Mouse (Mus musculus) kidney, postnatal 4 days (tissue): Measurements from ENCODE around the gene Itga3.
A peak's percentile ranks its signal among the peaks of the same experiment; 100 is the strongest.

Experiments
- DNase-seq, 2 experiments: peaks; one replicate each; pipeline ENCODE4 v3.0.0; 2021; ENCODE audit warnings: mixed read lengths in 2 of 2

The Itga3 gene

DNA sequence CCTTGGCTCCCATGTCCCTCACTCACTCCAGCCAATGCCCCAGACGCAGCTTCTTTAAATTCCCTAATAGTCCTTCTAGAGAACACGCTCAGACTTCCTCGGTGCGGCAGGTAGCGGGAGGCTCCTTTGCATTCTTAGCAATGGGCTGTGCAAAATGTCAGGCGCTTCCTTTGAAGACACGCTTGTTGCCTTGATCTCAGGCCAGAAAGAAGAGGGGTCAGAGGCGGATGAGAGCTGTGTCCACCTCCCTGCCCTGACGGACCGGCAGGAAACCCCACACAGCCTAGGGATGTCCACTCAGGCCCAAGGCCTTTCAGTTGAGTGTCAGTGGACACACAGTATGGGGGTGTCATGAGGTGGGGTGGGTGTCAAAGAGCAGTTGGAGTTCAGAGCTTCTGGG lies 19.0 kb upstream of the Itga3 start:
- DNase-seq = no peak

DNA sequence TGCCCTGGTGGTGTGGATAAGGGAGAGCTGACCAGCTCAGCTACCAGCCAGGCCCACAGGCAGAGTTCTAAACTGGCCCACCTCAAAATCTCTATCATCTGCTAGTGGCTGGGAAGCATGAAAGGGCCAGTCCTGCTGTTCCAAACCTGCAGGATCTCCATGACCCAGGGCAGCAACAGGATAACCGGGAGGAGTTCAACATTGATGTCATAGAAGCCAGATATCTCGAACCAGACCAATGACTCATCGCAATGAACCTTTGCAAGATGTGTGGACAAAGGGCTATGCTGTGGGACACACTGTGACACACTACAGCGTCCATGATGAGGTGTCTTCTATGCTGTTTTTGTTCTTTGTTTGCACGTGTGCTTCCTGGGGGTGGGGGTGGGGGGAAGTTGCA lies 16.5 kb upstream of the Itga3 start:
- DNase-seq = no peak

DNA sequence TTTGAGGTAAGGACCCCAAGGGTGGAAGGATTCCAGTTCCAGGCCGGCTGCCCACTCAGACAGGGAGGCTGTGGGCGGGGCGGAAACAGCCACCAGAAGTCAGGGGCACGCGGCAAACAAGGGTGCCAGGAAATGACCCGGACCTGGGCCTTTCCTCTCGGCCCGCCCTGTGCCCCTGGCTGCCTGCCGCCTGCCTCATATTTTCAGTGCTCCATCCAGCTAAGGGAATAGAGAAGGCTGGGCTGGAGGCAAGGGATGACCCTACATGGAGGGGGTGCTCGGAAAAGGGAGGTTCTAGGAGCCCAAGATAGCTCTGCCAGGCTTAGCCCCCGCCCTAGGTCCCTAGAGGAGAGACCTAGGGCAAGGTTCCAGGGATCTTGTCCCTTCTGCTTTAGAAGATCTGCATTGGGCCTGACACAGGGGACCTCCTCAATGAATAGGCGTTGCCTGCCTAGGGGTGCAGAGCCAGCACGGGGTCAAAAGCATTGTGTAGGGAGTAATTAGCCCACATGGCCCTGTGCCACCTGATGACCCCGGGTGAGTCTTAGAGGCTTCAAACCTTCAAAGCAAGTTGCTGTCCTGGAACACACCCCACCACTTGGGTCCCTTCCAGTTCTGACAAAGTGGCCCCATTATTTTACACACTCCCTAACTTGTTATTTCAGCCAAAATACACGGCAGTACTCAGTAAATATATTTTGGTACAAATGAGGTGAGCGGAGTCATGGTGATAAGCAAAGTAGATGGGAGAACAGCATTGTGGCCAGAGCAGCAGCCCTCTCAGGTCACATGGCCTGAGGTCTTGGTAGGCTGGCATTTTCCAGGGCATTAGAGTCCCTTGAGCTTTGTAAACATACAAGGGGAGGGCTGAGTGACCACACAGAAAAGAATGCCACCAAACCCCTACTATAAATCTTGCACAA lies 12.5 kb upstream of the Itga3 start:
- DNase-seq = peak; percentile 66 to 78

DNA sequence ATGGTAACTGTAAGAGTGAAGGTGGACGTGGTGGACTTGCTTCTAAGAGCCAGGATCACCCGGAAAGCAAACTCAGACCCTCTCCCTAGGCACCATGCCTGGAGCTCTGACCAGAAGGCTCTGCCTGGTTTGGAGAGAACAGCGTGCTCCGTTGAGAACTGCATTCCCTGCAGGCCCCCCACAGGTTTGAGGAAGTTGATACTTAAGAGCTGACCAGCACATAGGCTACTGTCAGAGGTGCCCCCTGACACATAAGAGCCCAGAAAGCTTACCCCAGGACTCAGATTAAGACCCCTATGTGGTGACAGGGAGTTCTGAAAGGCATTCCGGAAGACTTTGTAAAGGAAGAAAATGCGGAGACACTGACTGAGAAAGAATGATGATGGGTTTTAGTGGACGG lies 11.7 kb upstream of the Itga3 start:
- DNase-seq = no peak

DNA sequence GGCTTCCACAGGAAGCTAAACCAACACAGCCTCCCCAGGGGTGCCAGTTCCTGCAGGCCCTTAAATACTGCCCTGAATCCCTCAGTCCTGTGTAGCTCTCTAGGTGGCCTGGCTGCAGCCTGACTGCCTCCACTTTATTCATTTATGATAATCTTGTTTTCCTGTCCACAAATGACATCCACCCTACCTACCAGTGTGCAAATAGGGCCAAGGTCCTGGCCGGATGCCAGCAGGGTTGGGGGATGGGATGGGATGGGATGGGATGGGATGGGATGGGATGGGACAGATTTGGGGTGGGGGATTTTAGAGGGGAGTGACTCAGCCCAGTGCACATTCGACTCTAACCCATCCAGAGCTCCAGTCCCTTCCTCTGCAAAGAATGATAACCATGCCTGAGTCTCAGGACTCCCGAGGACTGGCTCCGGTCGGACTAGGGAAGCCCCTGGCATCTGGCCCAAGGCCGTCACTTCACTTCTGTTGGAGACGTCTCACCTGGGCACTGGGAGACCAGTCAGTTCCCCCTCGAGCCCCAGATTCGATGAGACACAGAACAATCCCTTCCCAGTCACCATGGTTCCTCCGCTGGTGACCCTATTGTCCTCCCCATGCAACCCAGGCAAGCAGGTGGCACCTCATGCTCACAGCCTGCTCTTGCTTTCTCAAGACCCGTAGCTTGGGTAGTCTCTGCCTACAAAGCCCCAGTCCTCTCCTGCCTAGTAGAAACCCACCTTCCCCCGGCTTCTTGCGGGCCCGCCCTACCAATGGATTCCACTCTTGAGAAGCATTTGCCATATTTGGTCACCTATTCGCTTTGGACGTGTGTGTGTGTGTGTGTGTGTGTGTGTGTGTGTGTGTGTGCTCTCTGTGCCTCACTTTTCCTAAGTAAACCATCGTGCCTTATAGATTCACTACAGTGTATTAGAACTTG lies 11.0 kb upstream of the Itga3 start:
- peak in 1 of 2 experiments; percentile 44 for DNase-seq

DNA sequence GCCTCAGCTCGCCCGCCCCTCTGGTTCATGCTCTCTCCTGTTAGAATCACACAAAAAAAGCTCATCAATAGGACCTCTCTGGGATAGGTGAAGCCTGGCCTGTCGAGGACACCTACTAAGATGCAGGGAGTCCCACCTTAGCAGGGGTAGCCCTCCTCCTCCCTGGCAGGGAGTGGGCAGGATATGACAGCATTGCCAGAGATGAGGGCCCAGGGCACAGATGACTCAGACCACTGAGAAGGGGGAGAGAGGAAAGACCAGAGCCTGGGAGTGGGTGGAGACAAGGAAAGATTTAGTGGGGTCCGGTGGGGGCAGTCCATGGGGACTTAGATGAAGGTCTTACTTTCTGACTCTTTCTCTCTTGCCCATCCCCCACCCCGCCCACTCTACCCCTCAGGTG lies 9.6 kb upstream of the Itga3 start:
- no peak for DNase-seq

DNA sequence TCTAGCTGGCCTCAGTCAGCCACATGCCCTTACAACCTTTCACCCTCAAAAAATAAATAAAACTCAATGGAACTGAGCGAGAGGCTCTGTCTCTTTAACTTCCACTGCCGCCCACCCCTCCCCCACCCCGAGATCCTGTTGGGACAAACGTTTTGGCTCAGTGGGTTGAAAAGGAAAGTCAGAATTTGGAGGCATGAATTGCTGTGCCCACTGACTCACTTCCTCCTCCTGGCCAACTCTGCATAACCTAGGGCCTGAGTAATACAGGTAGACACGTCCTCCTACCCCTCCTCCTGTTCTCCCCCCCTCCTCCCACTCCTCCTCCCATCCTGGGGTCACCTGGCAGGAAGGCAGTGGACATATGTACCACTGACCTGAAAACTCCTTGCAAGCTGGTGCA lies 9.1 kb upstream of the Itga3 start:
- DNase-seq = no peak

DNA sequence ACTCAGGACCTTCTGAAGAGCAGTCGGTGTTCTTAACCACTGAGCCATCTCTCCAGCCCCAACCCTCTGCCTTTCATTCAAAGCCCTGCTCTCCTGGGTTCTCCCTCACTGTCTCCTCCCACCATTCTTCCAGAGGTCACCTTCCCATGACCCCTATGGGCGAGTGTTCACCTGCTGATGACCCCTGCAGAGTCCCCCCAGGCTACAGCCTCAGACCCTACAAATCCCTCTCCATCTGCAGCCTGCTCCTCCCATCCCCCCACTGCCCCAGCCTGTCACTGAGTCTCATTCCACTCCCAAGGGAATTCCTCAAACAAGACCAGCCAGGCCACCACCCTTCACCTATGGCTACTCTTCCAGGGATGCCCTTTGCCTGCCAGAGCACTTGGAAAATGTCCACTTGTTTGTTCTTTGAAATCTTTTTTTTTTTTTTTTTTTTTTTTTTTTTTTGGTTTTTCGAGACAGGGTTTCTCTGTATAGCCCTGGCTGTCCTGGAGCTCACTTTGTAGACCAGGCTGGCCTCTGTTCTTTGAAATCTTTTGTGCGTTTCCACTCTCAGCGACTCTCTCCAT lies 8.3 kb upstream of the Itga3 start:
- no peak for DNase-seq

DNA sequence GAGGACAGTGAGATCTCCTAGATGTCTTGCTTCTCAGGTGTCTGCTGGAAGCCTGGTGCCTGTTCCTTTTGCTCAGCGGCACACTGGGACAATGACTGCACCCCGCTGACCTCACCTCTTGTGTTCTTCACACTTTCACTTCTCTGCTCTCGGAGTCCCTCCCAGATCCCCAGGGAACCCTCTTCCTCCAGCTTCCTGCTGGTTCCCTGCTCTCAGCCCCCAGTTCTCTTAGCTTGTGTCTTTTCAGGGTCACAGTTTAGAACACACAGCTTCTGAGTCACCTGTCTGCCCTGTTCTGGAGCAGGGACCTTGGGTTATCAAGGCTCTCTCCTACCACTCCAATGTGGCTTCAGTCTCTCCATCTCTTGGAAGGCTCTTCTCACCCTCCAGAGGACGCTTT lies 7.6 kb upstream of the Itga3 start:
- DNase-seq = no peak

DNA sequence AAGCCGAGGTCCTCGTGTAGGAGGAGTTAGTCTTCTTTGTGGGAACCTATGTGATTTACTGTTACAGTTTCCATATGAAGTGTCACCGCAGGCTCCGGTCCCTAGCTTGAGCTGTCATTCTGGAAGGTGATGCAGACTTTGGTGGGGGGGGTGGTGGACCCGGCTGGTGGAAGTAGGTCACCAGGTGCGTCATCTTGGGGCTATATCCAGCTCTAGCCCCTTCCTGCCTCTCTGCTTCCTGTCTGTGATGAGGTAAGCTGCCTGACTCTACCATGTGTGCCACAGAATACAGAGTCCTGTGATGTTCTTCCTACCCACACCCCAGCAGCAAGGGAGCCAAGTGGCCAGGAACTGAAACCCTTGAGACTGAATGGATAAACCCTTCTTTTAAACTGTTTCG lies 6.3 kb upstream of the Itga3 start:
- DNase-seq = no peak

DNA sequence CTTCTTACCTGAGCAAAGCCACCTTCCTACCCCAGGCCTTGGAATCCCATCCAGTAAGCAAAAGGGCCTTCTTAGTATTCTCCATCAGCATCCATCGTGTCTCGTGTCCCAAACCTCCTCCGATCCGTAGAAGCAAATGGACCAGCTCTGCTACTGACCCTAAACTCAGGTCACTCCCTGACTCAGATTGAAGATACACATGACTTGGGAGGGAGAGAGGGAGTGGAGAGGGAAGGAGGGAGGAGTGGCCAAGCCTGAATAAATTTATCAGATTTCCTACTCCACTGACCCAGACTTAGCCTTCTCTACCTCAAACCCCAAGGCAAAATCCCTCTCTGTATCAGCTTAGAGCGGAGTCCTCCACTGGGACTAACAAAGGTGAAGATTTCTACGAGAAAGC lies 4.2 kb upstream of the Itga3 start:
- DNase-seq = no peak

DNA sequence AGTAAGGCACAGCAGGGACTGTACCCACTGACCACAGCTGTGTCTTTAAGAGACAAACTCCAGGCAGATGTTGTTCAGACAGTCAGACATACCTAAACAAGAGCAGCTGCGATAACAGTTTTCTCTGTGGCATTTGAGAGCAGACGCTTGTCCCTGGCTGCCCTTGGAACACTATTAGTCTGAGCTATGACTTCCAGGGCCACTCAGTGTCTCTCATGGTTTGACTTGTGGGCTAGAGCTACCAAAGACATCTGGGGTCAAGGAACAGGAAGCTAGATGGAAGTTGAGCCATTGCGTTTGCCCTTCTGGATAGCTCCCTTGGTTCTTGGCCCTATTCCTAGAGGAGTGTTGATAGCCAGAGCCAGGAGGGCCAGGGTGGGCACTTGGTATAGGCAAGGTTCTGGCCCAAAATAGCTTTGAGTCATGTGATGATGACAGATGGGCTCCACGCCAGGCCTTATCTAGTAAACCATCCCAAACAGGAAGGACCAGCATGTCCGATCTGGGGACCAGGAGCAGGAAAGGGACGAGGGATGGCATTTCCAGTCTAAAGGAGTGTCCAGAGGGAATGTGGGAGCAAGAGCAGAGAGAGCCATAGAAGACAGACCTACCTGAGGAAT lies 2.8 kb upstream of the Itga3 start:
- DNase-seq = peak; percentile 68 to 76

DNA sequence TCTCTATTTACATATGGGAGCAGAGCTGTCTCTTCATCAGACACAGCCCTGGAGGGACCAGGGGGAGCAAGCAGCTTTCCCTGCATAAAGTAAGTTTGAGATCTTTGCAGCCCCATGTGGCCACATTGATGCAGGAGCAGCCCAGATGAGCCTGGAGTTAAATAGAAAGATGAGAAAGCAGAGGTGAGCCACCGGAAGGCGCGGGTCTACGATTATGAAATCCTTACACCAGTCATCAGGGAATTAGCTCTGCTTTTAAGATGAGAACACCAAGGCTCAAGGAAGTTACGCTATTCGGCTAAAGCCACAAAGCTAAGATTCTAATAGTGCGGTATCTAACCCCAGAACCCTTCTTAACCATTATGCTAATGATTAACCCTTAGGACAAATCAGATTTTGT lies 1.4 kb upstream of the Itga3 start:
- DNase-seq = no peak

DNA sequence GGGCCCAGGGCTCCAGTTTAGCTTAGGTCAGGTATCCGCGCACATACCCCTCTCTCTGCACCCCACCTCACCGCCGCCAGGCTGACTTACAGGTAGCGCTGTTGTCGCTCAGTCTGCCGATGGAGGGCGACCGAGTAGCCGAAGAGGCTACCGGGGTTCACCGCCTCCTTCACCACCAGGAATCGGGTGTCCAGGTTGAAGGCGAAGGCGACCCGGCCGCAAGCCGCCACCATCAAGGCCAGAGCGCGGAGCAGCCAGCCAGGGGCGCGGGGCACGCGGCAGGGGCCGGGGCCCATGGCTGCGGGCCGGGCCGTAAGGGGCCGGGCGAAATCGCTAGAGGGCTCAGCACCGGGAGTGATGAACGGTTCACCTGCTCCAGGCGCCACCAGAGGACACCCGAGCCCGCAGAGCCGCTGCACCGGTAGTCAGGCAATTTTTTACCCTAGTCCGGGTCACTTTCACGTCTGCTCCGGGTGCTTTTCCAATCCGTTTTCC lies 513 bp downstream of the Itga3 start:
- DNase-seq = peak; percentile 73 to 84

DNA sequence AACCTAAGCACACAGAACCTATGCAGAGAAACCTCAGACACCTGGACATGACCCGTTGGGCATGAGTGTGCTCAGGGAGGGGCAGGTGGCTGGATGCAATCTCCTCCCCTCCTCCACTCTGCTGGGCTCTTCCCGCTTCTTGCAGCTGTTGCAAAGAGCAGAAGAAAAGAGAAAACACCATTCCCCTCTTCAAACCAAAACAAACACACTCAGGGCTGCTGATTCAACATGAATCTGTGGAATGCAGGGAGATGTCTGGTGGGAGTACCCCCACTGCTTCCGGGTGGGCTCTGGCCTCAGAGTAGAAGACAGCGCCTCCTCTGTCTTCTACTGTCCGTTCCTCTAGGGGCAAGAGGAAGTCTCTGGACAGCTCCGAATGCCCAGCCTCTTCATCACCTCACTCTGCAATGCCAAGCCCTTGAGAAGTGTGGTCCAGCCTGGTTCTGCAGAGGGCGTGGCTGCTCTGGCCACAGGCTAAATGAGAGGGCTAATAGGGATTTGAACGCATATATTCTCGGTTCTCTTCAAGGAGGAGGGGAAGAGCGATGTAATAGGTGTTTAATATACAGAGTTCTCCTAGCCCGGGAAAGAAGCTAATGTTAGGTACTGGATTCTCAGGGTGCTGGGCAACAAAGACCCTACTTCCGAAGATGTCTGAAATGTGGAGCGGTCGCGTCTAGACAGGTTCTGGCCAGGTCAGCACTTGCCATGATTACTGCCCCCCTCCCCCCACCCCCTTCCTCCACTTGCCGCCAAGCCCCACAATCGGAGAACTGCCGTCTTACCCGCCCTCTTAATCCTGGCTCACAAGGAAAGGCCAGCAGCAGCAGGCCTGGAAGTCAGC lies 1.2 kb downstream of the Itga3 start:
- DNase-seq = peak; percentile 57 to 72

DNA sequence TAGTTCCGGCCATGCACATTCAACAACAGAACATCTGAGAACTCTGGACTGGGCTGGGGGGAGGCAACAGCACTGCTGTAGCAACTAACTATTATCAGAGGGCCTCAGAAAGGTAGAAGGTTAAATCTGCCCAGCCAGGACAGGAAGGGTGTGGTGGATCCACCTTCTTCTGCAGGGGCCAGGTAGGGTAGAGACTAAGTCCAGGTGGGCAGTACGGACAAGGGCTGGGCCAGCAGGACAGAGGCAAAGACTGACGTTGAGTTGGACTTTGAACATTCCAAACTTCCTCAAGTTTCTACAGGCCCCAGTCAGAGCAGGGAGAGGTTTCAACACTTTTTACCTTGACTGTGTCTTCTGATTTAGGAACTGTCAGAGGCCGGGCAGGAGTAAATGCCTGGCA lies 1.9 kb downstream of the Itga3 start:
- no peak for DNase-seq

DNA sequence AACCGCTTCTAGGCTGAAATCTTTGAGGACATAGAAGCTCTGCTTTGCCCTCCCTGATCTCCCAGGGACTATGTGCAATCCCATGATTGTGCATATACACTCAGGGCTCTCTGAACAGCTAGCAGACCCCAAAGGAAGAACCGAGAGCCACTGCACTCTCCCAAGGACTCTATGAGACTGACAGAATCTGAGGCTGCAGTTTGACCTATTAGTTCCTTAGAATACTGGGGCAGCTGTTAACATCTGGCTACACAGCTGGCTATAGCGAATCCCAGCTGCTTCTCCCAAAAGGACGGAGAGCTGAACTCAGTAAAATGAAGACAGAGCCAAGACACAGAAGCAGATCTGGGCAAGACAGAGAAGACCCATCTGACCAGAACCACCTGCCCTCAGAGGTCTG lies 2.8 kb downstream of the Itga3 start:
- DNase-seq = peak; percentile 54 to 58

DNA sequence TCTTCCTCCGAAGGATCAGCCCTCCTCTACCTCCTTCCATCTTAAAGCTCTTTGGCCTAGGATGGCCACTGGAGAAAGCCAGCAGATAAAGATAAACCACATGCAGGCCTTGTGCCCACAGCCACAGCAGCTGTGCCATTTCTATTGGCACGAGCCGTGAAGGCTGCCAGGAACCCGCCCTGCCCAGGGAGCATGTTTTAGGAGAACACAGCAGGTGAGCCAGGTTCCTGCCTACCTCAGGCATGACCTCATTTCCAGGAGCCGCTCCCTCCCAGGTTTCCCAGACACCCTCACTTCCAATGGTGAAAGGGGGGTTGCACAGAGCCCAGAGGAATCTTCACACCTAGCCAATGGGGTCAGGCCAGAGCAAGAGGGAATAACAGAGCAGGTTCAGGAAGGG lies 3.8 kb downstream of the Itga3 start:
- peak in 1 of 2 experiments; percentile 38 for DNase-seq

DNA sequence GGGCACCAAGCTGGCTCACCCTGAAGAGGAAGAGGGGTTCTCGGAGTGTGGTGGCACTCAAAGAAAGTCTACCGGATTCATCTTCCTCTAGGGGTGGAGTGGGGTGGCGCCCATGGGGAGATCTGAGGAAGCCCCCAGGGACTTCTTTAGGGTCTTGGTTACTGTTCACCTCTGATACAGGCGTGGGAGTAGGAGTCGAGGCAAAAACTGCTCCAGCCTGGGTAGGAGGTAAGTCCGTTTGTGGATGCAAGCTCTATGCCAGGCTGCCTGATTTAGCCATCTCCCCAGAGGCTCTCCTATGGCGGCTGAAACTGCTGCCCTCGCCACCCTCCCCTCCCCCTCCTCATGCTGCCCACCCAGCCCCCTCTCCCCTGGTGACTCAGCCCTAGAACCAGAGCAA lies 4.5 kb downstream of the Itga3 start:
- no peak for DNase-seq

DNA sequence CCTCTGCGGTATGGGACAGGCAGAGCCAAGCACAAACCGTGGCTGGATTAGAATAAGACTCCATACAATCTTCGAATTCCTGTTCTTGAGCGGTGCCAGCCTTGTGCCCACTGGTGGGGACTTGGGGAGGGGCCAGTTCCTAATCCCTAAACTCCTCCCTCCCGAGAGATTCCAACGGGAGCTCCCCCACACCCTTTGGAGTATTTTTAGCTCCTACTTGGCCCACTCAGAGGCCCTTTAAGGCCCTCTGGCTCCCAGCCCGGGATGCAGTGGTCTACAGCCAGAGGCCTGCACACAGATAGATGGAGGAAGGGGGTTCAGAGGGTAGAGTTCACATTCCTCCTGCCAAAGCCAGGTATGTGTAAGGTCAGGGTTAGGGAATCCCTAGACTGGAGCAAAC lies 5.3 kb downstream of the Itga3 start:
- DNase-seq = peak; percentile 74 to 82

DNA sequence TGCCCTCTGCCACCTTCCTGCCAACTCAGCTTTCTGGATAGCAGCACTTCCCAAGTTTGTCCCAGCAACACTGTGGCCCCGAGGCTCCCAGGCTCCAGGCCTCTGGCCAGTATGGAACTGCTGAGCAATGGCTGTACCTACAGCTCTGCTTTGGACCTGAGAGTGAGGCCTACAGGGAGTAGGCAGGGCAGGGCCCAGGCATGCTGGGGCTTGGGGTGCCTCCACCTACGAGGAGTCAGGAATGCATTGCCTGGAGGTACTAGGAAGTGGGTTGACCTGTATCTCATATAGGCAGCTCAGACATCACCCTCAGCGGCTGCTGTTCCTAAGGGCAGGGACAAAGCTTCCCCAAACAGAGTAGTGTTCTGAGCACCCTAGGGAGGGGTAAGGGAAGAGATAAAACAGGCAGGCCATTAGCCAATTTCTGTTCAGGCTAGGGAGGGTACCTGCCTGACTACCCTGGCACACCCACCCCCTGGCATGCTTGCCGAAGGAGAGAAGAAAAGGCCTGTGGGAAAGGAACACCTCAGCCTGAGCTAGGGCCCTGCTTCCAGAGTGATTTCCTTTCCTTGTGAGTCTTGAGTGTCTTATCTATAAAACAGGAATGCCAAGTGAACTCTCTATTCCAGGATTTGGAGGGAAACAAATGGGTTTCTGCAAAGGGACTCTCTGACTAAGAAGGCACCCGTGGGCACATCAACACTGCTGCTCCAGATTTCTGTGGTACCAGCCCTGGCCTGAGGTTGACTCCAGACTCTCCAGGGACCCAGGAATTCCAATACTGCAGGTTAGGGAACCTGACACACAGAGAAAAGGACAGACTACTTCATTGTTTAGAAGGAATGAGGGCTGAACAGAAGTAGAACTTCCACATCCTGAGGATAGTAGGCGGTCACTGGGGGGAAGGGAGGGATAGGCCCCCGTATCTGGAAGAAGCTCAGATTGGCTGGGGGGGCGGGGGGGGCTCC lies 6.2 kb downstream of the Itga3 start:
- DNase-seq = no peak
